Mouse (Mus musculus) forebrain, embryonic 15.5 days (tissue): ENCODE measurements around the gene Naa35. TPM values are rescaled to one million over a fixed set of nuclear protein-coding genes. Genes with fewer than 3 reads are reported as not detected.

Experiments used
- ATAC-seq: fragments of 200-750 bp; cut with Nextera tagmentation; replicated peaks from 2 replicates; pipeline ENCODE4 v1.8.0; 2017; ENCODE audit warnings: mild to moderate bottlenecking, moderate TSS enrichment, moderate library complexity
- H3K27ac ChIP-seq: fragments of 300-500 bp; sonication (generic); replicated peaks from 2 replicates; pipeline ENCODE4 v1.5.1; 2015; ENCODE audit warnings: mild to moderate bottlenecking, inconsistent platforms
- H3K27me3 ChIP-seq: fragments of 300-500 bp; sonication (generic); 2 replicates; pipeline ENCODE4 v1.6.1; 2015; ENCODE audit warnings: inconsistent platforms
- H3K36me3 ChIP-seq: fragments of 300-500 bp; sonication (generic); 2 replicates; pipeline ENCODE4 v1.6.1; 2015; ENCODE audit warnings: mild to moderate bottlenecking, inconsistent platforms
- H3K4me1 ChIP-seq: fragments of 300-500 bp; sonication (generic); 2 replicates; pipeline ENCODE4 v1.6.1; 2015; ENCODE audit warnings: inconsistent platforms
- H3K4me2 ChIP-seq: fragments of 300-500 bp; sonication (generic); replicated peaks from 2 replicates; pipeline ENCODE4 v1.6.1; 2015; ENCODE audit warnings: mild to moderate bottlenecking, inconsistent platforms
- H3K4me3 ChIP-seq: fragments of 300-500 bp; sonication (generic); 2 replicates; pipeline ENCODE4 v1.5.1; 2015; ENCODE audit warnings: mild to moderate bottlenecking, inconsistent platforms
- H3K9ac ChIP-seq: fragments of 300-500 bp; sonication (generic); replicated peaks from 2 replicates; pipeline ENCODE4 v1.6.1; 2015; ENCODE audit warnings: mild to moderate bottlenecking, inconsistent platforms
- H3K9me3 ChIP-seq: fragments of 300-500 bp; sonication (generic); 2 replicates; pipeline ENCODE4 v1.6.1; 2016; ENCODE audit warnings: inconsistent platforms
- WGBS: fragments of 180-500 bp; shearing (Covaris S2); methylation state at CpG from one replicate; pipeline ENCODE4 v1.1.7; 2015; ENCODE audit warnings: mixed read lengths; 5-methylcytosine and 5-hydroxymethylcytosine counted together
- polyA plus RNA-seq: library from polyadenylated mRNA; unstranded; fragments of >200 nt; fragmentation: Nextera tagmentation; extraction: Ambion mirVana; gene quantifications from 2 replicates; pipeline ENCODE4 v1.2.1, GENCODE M21; 2015

Gene Naa35
- polyA plus RNA-seq, 1 experiment from 2014 or later = 161 TPM

DNA sequence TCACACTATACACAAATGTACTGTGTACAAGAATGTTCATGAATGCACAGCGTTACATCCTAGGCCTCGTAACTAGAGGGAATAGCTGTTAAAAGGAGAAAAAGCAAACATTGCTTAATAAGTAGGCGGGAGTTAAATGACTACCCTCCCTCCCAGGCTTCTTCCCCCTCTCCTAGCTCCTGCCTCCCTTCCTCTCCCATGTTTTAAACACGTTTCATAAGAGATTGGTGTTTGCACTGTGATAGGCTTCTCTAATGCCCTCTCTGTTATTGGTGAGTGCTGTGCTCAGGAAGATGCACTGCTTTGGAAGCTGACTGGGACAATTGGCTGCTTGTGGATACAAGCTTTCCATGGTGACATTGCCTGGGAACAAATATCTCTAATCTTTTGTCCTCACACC, 30.5 kb downstream of the Naa35 start:
- Histone ChIP-seq H3K27me3 (no peaks in the 10 kb centered on the region), H3K4me1 (no peaks in the 10 kb centered on the region), H3K4me3 (no peak overlapping the region), H3K27ac (no peak overlapping the region), H3K9me3 (no peaks in the 10 kb centered on the region), H3K4me2 (no peak overlapping the region), H3K36me3 (peaks cover 73% of the 10 kb centered on the region), H3K9ac (no peak overlapping the region)
- no peak for ATAC-seq
- WGBS = 90% methylated on average over 4 of the region's 4 CpGs

DNA sequence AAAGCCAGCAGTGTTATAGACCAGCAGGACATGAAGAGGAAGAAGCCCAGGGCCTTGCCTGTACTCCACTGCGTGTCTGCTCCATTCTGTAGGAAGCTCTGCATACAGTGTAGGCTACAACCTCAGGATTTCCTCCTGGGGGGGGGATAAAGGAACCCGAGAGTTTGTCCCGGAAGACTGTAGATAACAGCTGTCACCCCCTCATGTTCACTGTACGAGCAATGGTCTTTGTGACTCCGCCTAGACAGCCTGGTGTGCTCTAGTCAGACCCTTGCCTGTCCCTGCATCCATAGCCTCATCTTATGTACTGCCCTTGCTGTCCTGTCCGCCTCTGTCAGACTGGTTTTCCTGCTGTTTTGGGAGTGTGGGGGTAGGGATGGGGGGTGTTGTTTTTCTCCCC, 33.4 kb downstream of the Naa35 start:
- ATAC-seq = no peak
- Histone ChIP-seq H3K4me1 (no peaks in the 10 kb centered on the region), H3K4me3 (no peak overlapping the region), H3K36me3 (peaks cover 74% of the 10 kb centered on the region), H3K27me3 (no peaks in the 10 kb centered on the region), H3K4me2 (no peak overlapping the region), H3K9ac (no peak overlapping the region), H3K9me3 (no peaks in the 10 kb centered on the region), H3K27ac (no peak overlapping the region)
- WGBS = 90% methylated on average over 6 of the region's 6 CpGs

DNA sequence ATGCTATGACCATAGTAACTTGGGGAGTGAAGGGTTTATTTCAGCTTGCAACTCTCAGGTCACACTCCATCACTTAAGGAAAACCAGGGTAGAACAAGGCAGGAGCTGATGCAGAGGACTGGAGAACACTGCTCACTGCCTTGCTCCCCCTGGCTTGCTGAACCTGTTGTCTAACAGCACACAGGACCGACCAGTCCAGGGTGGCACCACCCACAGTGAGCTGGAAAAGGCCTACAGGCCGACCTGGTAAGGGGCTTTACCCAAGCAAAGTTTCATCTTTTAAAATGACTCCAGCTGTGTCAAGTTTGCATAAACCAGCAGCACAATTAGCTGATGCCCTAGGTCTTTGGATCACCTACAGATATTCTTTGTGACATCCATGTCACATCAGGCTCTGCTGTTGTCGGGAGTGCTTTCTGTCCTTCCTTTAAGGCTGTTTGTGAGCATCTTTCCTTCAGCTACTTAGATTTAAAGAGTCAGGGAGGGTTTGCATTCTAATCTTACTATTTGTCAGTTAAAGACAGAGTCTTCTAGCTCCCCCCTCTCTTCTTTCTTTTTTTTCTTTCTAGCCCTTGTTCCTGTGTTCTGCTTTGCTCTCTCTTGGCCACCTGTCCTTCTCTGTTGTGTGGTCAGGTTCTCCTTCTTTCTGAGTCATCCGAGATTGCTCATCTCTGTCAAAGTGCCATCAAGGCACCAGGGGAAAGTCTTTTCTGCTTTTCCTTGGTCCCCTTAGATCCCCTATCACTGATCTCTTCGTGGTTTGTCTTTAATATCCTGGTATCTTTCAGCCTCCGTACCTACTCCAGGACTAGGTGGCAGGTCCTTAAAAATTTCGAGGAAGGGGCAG, 36.8 kb downstream of the Naa35 start:
- ATAC-seq = no peak
- Histone ChIP-seq H3K27me3 (no peaks in the 10 kb centered on the region), H3K9me3 (no peaks in the 10 kb centered on the region), H3K36me3 (peaks cover 82% of the 10 kb centered on the region), H3K4me3 (no peak overlapping the region), H3K4me1 (no peaks in the 10 kb centered on the region), H3K4me2 (no peak overlapping the region), H3K27ac (no peak overlapping the region), H3K9ac (no peak overlapping the region)
- WGBS = 92% methylated on average over 7 of the region's 7 CpGs

DNA sequence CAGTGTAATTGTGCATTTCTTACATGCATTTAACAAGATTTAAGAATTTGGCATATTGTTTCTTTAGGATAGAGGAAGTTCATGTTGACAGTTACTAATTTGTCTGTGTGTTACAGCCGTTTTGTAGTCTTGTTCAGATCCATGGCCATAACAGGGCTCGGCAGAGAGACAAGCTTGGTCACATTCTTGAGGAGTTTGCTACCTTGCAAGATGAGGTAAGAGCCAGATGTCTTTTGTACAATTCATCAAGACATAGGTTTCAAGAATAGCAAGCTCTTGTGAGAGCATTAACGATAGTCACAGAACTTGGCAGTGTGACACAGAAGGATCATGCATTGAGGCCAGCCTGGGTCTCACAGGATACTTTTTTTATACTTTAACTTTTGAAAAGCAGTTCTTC, 39.3 kb downstream of the Naa35 start:
- ATAC-seq = no peak
- no peaks in the 10 kb centered on the region for H3K27me3 ChIP-seq
- H3K4me3 ChIP-seq = no peak overlapping the region
- H3K9me3 ChIP-seq = no peaks in the 10 kb centered on the region
- no peak overlapping the region for H3K4me2 ChIP-seq
- peaks cover 83% of the 10 kb centered on the region for H3K36me3 ChIP-seq
- H3K4me1 ChIP-seq = no peaks in the 10 kb centered on the region
- 76% methylated on average over 3 of the region's 3 CpGs for WGBS
- H3K27ac ChIP-seq = no peak overlapping the region
- H3K9ac ChIP-seq = no peak overlapping the region

DNA sequence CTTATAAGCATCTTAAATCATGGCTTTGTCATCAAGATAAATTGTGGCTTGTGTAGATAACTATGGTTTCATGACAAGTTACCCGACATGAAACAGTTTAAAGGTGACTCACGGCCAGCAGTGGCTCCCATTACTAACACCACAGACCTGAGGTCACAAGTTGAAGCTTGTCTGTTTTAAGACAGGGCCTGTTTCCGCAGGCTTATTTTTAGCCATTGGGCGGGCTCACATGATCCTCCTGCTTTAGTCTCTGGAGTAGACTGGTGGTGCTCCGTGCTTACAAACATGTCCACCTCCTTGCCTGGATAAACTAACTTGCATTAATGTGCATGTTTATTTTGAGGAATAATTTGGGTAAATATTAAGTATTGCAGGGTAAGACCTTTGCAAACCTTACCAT, 39.8 kb downstream of the Naa35 start:
- Histone ChIP-seq H3K4me2 (no peak overlapping the region), H3K27me3 (no peaks in the 10 kb centered on the region), H3K27ac (no peak overlapping the region), H3K36me3 (peaks cover 85% of the 10 kb centered on the region), H3K9ac (no peak overlapping the region), H3K9me3 (no peaks in the 10 kb centered on the region), H3K4me1 (no peaks in the 10 kb centered on the region), H3K4me3 (no peak overlapping the region)
- no peak for ATAC-seq
- 92% methylated on average over 5 of the region's 5 CpGs for WGBS

DNA sequence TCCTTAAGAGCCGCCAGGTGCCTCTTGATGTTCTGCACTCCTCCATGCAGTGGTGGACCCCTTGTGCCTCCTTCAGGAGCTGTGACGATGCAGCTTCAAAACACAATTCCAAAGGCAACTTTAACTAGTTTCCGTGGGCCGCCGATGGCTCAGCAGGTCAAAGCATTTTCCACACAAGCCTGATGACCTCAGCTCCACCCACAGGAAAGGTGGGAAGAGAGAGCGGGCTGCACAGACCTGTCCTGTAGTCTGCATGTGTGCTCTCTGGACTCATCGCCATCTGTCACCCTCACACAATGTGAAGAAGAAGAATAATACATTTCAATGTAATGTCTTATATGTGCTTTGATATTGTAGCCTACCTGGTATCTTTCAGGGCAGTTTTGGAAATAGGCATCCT, 41.7 kb downstream of the Naa35 start:
- Histone ChIP-seq H3K27me3 (no peaks in the 10 kb centered on the region), H3K9ac (no peak overlapping the region), H3K4me2 (no peak overlapping the region), H3K9me3 (no peaks in the 10 kb centered on the region), H3K4me3 (no peak overlapping the region), H3K27ac (no peak overlapping the region), H3K4me1 (no peaks in the 10 kb centered on the region), H3K36me3 (peaks cover 86% of the 10 kb centered on the region)
- ATAC-seq = no peak
- WGBS = 87% methylated on average over 7 of the region's 7 CpGs

DNA sequence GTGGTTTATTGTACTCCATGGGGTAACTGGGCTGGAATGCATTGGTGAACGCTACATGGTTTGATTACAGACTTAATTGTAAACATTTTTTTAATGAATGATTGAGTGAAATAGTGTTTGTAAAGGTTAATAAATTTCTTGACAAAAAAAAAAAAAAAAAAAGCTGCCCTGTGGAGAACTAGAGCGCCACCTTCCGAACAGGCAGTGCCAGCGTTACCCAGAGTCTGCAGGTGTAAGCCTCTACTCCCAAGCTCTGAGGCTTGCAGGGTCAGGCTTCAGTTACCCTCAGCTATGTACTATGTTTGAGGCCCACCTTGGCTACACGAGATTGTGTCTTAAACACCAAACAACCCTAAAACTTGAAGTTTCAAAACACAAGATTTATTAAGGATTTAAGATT, 49.6 kb downstream of the Naa35 start:
- H3K9me3 ChIP-seq = no peaks in the 10 kb centered on the region
- H3K4me3 ChIP-seq = no peak overlapping the region
- no peak overlapping the region for H3K27ac ChIP-seq
- H3K9ac ChIP-seq = no peak overlapping the region
- H3K4me2 ChIP-seq = no peak overlapping the region
- no peaks in the 10 kb centered on the region for H3K4me1 ChIP-seq
- no peak for ATAC-seq
- no peaks in the 10 kb centered on the region for H3K27me3 ChIP-seq
- peaks cover 94% of the 10 kb centered on the region for H3K36me3 ChIP-seq
- 76% methylated on average over 5 of the region's 5 CpGs for WGBS

DNA sequence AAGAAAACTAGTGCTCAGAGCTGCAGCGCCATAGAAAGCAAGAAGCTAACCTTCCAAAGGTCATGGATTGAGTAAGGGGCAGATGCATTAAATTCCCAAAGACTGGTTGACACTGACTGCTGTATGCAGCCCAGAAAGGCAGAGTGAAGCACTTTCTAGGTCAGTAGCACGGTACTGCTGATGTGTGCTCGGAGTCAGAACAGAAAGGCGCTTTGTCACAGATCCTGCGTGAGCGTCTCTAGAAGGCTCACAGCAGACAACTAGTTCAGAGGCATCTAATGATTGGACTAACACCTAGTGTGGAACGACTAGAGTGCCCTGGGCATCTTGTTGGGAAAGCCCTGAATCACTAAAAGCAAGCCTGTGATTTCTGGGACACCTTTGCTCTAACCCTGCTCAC, 52.7 kb downstream of the Naa35 start:
- no peak overlapping the region for H3K4me3 ChIP-seq
- H3K9ac ChIP-seq = no peak overlapping the region
- WGBS = 95% methylated on average over 7 of the region's 7 CpGs
- H3K27ac ChIP-seq = no peak overlapping the region
- H3K9me3 ChIP-seq = no peaks in the 10 kb centered on the region
- peaks cover 71% of the 10 kb centered on the region for H3K36me3 ChIP-seq
- H3K4me1 ChIP-seq = no peaks in the 10 kb centered on the region
- ATAC-seq = no peak
- H3K4me2 ChIP-seq = no peak overlapping the region
- no peaks in the 10 kb centered on the region for H3K27me3 ChIP-seq

DNA sequence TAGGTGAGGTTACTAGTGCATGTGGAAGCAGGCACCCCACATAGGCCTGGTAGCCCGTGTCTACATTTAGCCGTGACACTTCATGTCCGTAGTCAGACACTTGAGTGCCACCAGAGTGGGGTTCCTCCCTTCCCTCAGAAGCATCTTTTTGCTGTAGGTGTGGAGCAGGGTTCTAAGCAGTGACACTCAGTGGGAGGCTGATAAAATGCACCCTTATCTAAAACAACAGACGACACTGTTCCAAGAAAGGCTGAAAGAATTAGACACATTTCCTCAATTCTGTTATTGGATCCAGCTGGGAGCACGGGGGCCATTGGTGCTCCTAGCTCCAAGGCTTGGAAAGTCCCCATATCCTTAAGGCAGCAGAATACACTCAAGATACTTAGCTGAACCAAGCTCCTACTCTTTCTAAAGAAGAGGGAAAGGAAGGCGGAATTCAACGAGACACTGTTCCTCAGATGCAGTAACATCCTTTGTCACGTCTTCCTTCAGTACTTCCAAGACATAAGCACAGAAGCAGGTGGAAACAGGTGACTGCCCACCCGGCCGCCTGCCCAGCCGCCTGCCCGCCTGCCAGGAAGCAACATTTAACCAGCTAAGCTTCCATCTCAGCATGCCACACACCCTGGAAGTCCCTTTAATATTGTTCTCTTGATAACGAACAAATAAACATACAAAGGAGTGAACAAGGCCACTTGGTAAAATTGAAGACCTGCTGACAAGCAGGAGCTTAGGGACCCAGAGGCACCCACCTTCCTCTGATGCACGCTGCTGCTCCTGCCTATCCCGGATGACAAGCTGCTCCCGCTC, 54.5 kb downstream of the Naa35 start:
- Histone ChIP-seq H3K4me2 (no peak overlapping the region), H3K4me3 (no peak overlapping the region), H3K4me1 (no peaks in the 10 kb centered on the region), H3K9ac (0 out of 2 replicates have a peak overlapping the region, but pooled peaks have one; percentile 0), H3K27ac (no peak overlapping the region), H3K27me3 (no peaks in the 10 kb centered on the region), H3K36me3 (peaks cover 59% of the 10 kb centered on the region), H3K9me3 (no peaks in the 10 kb centered on the region)
- WGBS = 88% methylated on average over 16 of the region's 16 CpGs
- ATAC-seq = no peak

DNA sequence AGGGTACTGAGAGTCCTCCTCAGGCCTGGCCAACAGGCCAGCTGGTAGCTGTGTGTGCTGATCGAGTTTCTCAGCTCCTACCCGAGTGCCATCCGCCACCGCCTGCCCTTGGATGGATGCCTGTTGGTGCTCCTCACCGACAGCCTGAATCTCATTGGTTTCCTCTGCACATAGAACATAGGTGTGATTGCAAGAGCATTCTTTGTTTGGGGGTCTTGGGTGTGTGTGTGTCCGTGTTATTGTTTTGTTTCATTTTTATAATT, 55.0 kb downstream of the Naa35 start:
- no peaks in the 10 kb centered on the region for H3K9me3 ChIP-seq
- no peak overlapping the region for H3K27ac ChIP-seq
- no peaks in the 10 kb centered on the region for H3K27me3 ChIP-seq
- peaks cover 58% of the 10 kb centered on the region for H3K36me3 ChIP-seq
- WGBS = 80% methylated on average over 6 of the region's 6 CpGs
- H3K4me3 ChIP-seq = no peak overlapping the region
- no peak overlapping the region for H3K9ac ChIP-seq
- ATAC-seq = no peak
- no peaks in the 10 kb centered on the region for H3K4me1 ChIP-seq
- H3K4me2 ChIP-seq = no peak overlapping the region

DNA sequence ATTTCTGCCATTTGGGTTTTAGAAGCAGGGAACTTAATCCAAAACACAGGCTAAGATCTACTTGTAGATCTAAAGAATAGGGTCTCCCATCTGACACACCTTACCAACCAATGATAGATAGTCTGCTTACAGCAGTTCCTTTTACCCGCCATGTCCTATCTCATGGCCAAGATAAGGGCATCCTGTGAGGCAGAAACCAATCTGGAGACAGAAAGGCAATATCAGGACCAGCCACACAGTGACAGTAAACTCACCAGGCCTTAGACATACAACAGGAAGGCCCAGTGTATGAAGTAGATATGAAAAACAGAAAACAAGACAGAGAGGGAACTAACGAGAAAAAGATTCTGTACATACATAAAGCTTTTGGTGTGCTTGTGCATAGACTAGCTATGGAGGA, 57.8 kb downstream of the Naa35 start:
- H3K4me2 ChIP-seq = no peak overlapping the region
- WGBS = 96% methylated on average over 2 of the region's 2 CpGs
- no peak overlapping the region for H3K9ac ChIP-seq
- peaks cover 34% of the 10 kb centered on the region for H3K36me3 ChIP-seq
- no peak for ATAC-seq
- no peaks in the 10 kb centered on the region for H3K9me3 ChIP-seq
- no peak overlapping the region for H3K4me3 ChIP-seq
- no peaks in the 10 kb centered on the region for H3K27me3 ChIP-seq
- no peaks in the 10 kb centered on the region for H3K4me1 ChIP-seq
- no peak overlapping the region for H3K27ac ChIP-seq

DNA sequence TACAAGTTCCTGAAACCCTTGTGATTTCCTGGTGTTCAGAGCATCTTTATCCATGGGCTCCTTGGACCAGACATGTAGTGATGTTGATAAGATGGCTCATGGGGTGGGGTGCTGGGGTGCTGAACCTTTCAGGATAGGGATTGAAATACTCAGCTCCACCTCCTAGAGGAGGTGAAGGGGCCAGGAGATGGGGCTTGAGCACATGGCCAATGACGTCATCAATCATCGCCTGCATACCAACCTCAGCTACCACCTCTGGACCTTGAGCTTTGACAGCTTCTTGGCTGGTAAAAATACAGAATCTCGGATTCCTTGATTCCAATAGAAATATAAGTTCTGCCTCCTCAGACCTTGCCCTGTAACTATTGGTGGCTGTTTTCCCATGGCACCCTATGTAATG, 60.4 kb downstream of the Naa35 start:
- H3K4me3 ChIP-seq = no peak overlapping the region
- no peak for ATAC-seq
- peaks cover 36% of the 10 kb centered on the region for H3K36me3 ChIP-seq
- no peak overlapping the region for H3K4me2 ChIP-seq
- no peak overlapping the region for H3K27ac ChIP-seq
- H3K9ac ChIP-seq = no peak overlapping the region
- 93% methylated on average over 3 of the region's 3 CpGs for WGBS
- H3K27me3 ChIP-seq = no peaks in the 10 kb centered on the region
- no peaks in the 10 kb centered on the region for H3K9me3 ChIP-seq
- H3K4me1 ChIP-seq = no peaks in the 10 kb centered on the region
